Mouse (Mus musculus) kidney, postnatal 0 days (tissue): Measurements from ENCODE around the gene Jup. TPM values are rescaled to one million over a fixed set of nuclear protein-coding genes. Genes with fewer than 3 reads are reported as not detected.
"Not testable (repeated sequence)": the region's sequence is repeated elsewhere in the genome, so short reads cannot be mapped to it uniquely, and the experiment has no call there.

Experiments
- ATAC-seq: fragments of 200-750 bp; cut with Nextera tagmentation; replicated peaks from 2 replicates; pipeline ENCODE4 v1.8.0; 2017; ENCODE audit warnings: low read depth, moderate number of reproducible peaks, moderate TSS enrichment, moderate library complexity; ENCODE audit not compliant: low FRiP score
- DNase-seq: peaks from one replicate; pipeline ENCODE4 v3.0.0-alpha.2; 2016; ENCODE audit warnings: low spot score
- H3K27ac ChIP-seq: fragments of 300-500 bp; sonication (generic); 2 replicates; pipeline ENCODE4 v1.5.1; 2014; ENCODE audit warnings: mild to moderate bottlenecking
- H3K27me3 ChIP-seq: fragments of 300-500 bp; sonication (generic); 2 replicates; pipeline ENCODE4 v1.6.1; 2014; ENCODE audit warnings: low read length, mixed read lengths; ENCODE audit not compliant: insufficient read depth
- H3K36me3 ChIP-seq: fragments of 300-500 bp; sonication (generic); 2 replicates; pipeline ENCODE4 v1.6.1; 2014; ENCODE audit warnings: low read length, mixed read lengths; ENCODE audit not compliant: insufficient read depth
- H3K4me1 ChIP-seq: fragments of 300-500 bp; sonication (generic); replicated peaks from 2 replicates; pipeline ENCODE4 v1.6.1; 2014; ENCODE audit warnings: antibody characterized with exemption, low read length, mixed read lengths; ENCODE audit not compliant: insufficient read depth
- H3K4me2 ChIP-seq: fragments of 300-500 bp; sonication (generic); 2 replicates; pipeline ENCODE4 v1.6.1; 2014; ENCODE audit warnings: mild to moderate bottlenecking, low read length, moderate library complexity, mixed read lengths
- H3K4me3 ChIP-seq: fragments of 300-500 bp; sonication (generic); replicated peaks from 2 replicates; pipeline ENCODE4 v1.5.1; 2014; ENCODE audit warnings: low read depth, low read length
- H3K9ac ChIP-seq: fragments of 300-500 bp; sonication (generic); 2 replicates; pipeline ENCODE4 v1.6.1; 2014; ENCODE audit warnings: low read depth, low read length
- H3K9me3 ChIP-seq: fragments of 300-500 bp; sonication (generic); replicated peaks from 2 replicates; pipeline ENCODE4 v1.6.1; 2016; ENCODE audit warnings: low read length, inconsistent platforms, mixed read lengths
- CTCF ChIP-seq: IDR thresholded peaks from 2 replicates; pipeline ENCODE4 v1.5.1; 2016; ENCODE audit warnings: antibody characterized with exemption, low read depth, mild to moderate bottlenecking, moderate library complexity
- WGBS: fragments of 180-500 bp; shearing (Covaris S2); extraction: QIAGEN DNeasy Blood & Tissue Kit; methylation state at CpG from one replicate; pipeline ENCODE4 v1.1.7; 2014; 5-methylcytosine and 5-hydroxymethylcytosine counted together
- polyA plus RNA-seq: library from polyadenylated mRNA; unstranded; fragments of >200 nt; fragmentation: Nextera tagmentation; extraction: Ambion mirVana; gene quantifications from 2 replicates; pipeline ENCODE4 v1.2.1, GENCODE M21; 2015

Gene Jup
- polyA plus RNA-seq, 1 experiment from 2014 or later = 119 TPM

DNA sequence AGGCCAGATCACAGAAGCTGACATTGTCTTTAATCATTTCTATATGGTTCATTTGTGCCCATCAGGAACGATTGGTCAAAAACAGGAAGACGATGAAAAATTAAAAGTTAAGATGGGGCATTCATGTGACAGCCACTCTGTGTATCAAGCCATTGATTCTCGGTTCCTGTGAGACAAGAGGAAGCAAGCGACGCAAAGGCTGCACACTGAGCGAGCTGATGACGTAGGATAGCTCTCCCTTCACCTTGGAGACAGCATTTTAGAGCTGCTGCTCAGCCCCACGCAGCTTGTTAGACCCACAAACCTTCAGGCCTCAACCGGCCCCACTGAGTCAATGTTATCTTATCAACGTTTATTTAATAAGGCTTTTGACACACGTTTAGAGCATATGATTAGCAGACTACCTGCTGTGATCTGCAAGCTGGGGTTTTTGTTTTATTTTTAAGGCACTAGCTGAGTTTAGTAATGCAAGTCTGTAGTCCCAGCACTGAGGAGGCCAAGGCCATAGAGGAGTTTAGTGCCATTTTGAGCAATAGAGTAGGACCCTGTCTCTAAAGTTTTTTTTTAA lies 72.4 kb downstream of the Jup start:
- Histone ChIP-seq H3K36me3 (peaks cover 17% of the 10 kb centered on the region), H3K27me3 (no peaks in the 10 kb centered on the region), H3K27ac (no peak overlapping the region), H3K4me2 (no peak overlapping the region), H3K9me3 (no peaks in the 10 kb centered on the region), H3K4me3 (no peak overlapping the region), H3K4me1 (no peaks in the 10 kb centered on the region), H3K9ac (no peak overlapping the region)
- DNase-seq (no peak), ATAC-seq (no peak)
- 84% methylated on average over 11 of the region's 11 CpGs for WGBS
- TF ChIP-seq CTCF = no peak

DNA sequence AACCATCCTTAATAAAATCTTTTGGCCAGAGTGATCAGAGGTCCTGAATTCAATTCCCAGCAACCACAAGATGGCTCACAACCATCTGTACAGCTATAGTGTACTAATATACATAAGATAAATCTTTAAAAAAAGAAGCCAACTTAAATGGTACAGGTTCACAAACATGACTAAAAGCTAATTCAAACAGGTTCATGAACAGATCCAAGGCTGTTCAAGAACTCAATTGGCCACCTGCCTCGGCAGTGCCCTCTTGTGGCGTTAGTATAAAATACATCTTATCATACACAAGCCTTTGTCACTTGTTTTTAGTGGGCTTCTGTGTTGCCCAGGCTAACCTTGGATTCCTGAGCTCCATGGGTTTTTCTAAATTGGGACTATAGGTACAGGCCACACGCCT lies 74.0 kb downstream of the Jup start:
- peak; percentile 83 for TF ChIP-seq CTCF

GRCm38 (mm10) chr11:100322591-100323258 lies 74.8 kb downstream of the Jup start:
- peak overlapping the region; percentile 5; the same call in 1 of the 2 replicates for H3K27ac ChIP-seq
- H3K27me3 ChIP-seq = no peaks in the 10 kb centered on the region
- no peak overlapping the region for H3K4me3 ChIP-seq
- peaks cover 17% of the 10 kb centered on the region for H3K36me3 ChIP-seq
- H3K4me2 ChIP-seq = no peak overlapping the region
- no peak for TF ChIP-seq CTCF
- 62% methylated on average over 3 of the region's 3 CpGs for WGBS
- no peak overlapping the region for H3K9ac ChIP-seq
- ATAC-seq = no peak
- H3K4me1 ChIP-seq = no peaks in the 10 kb centered on the region
- no peaks in the 10 kb centered on the region for H3K9me3 ChIP-seq
- no peak for DNase-seq

More for the DNA sequence above, 74.0 kb downstream of the Jup start:
- 22% methylated on average over 3 of the region's 3 CpGs for WGBS
- Histone ChIP-seq H3K4me1 (no peaks in the 10 kb centered on the region), H3K27me3 (no peaks in the 10 kb centered on the region), H3K27ac (no peak overlapping the region), H3K9me3 (no peaks in the 10 kb centered on the region), H3K9ac (no peak overlapping the region), H3K4me3 (no peak overlapping the region), H3K4me2 (no peak overlapping the region), H3K36me3 (peaks cover 17% of the 10 kb centered on the region)
- ATAC-seq (no peak), DNase-seq (peak; percentile 85)

GRCm38 (mm10) chr11:100321479-100322305 lies 75.9 kb downstream of the Jup start:
- not testable (repeated sequence) for H3K9me3 ChIP-seq, H3K4me1 ChIP-seq, H3K4me2 ChIP-seq, H3K27me3 ChIP-seq, H3K27ac ChIP-seq, DNase-seq, H3K9ac ChIP-seq, H3K4me3 ChIP-seq, ATAC-seq
- peaks cover 17% of the 10 kb centered on the region for H3K36me3 ChIP-seq
- WGBS = 84% methylated on average over 7 of the region's 7 CpGs

DNA sequence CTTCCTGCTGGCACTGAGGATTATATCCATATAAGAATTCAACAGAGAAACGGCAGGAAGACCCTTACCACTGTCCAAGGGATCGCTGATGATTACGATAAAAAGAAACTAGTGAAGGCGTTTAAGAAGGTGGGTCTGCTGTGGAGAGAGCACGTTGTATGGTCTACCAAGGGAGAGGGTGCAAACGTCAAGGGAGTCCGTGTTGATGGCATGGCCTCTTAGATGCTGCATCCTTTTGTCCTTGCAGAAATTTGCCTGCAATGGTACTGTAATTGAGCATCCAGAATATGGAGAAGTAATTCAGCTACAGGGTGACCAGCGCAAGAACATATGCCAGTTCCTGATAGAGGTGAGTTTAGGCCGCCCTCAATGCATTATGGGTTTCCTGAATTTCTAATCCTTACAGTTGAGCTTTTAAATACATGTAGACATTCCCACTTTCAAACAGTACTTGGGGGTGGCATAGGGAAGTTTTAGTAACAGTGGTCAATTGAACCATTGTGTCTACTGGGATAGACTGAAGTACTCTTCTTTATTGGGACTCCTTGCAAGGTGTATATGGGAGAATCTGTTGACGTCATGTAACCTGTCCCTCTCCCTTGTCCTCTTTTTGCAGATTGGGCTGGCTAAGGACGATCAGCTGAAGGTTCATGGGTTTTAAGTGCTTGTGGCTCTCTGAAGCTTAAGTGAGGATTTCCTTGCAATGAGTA lies 76.7 kb downstream of the Jup start:
- not testable (repeated sequence) for H3K4me1 ChIP-seq, DNase-seq, H3K27me3 ChIP-seq, H3K9me3 ChIP-seq, ATAC-seq
- 18% methylated on average over 11 of the region's 11 CpGs for WGBS
- Histone ChIP-seq H3K4me2 (peak overlapping the region; percentile 62), H3K27ac (peak overlapping the region; percentile 100; the same call in 1 of the 2 replicates), H3K4me3 (peak overlapping the region; percentile 82), H3K9ac (peak overlapping the region; percentile 98), H3K36me3 (peaks cover 17% of the 10 kb centered on the region)

DNA sequence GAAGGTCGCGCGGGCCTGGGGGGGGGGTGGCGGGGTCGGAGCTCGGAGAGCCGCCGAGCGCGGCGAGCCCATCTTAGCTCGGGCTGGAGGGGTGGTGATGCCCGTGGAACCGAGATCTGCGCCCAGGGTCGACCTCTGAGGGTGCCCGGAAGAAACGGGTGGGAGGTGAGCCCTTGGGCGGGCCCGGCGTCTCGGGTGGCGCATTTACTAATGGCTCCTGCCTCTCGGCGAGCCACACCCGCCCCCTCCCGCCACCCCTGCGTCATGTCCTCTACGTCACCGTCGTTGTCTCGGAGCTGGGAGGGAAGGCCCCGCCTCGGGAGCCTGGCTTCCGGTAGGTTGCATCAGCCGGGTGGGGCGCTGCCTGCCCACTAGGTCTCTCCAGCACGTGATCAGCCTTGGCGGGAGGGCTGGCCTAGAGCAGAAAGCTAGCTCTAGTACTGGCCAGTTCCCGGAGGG lies 77.4 kb downstream of the Jup start:
- H3K4me3 ChIP-seq = peak overlapping the region; percentile 82
- H3K4me1 ChIP-seq = no peaks in the 10 kb centered on the region
- peak overlapping the region; percentile 98 for H3K9ac ChIP-seq
- peak; percentile 31; the same call in 1 of the 2 replicates for TF ChIP-seq CTCF
- H3K36me3 ChIP-seq = peaks cover 17% of the 10 kb centered on the region
- H3K27ac ChIP-seq = peak overlapping the region; percentile 100
- no peaks in the 10 kb centered on the region for H3K27me3 ChIP-seq
- DNase-seq (peak; percentile 98), ATAC-seq (peak; percentile 87)
- H3K9me3 ChIP-seq = no peaks in the 10 kb centered on the region
- H3K4me2 ChIP-seq = peak overlapping the region; percentile 62
- under 1% methylated on average over 37 of the region's 40 CpGs for WGBS
